Mouse (Mus musculus): Measurements from ENCODE around the gene Ier5l.

Ier5l gene

DNA sequence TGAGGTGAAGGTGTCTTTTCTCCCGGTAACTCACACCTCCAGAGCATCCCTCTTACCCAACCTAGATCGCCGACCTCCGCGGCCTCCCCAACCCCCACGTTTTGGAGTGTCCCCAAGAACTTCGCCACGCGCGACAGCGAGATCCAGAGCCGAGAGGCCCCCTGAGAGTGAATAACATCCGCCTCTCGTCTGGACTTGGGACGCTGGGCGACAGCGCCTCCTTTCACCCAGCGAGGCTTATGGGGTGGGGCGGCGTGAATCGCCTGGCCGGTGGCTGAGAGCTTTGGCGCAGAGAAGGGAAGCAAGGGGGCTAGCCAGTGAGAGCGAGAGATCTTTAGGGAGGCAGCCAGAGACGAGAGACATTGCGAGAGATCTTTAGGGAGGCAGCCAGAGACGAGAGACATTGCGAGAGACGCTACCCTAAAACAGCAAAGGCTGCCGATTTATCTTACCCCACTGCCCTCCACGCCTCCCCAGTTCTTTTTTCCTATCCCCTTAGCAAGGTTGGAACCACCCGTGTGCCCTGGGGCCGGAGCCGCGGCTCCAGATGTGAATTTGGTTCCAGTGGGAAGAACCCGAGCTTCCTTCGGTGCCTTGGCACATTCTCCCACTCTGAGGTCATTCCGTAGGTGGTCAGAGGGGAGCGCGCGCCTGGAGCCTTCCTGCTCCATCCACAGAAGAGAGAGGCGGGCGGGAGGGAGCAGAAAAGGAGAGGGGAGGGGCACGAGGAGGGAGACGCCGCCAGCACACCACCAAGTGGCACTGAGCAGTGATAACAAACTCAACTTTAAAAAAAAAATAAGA lies 3.7 kb downstream of the Ier5l start:
- peak in 1 of 2 experiments; percentile 73 for DNase-seq (ENCODE audit: low spot score in 2 of 2)

DNA sequence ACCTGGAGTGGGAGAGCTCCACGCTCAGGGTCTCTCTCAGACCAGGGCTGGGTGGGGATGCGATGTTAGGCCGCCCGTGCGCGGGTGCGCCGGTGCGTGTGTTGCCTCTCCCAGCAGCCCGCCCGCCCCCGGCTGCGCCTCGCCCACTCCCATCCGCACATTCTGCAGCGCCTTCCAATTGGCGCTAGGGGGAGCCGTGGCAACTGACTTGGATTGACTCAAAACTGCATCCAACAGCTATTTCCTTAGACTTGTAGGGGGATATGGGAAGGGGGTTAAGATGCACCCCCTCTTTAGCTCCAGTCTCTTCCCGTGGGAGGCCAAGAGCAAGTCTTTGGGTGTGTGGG lies 4.2 kb downstream of the Ier5l start:
- peak; percentile 38 to 80 for DNase-seq (ENCODE audit: low spot score in 2 of 2)

DNA sequence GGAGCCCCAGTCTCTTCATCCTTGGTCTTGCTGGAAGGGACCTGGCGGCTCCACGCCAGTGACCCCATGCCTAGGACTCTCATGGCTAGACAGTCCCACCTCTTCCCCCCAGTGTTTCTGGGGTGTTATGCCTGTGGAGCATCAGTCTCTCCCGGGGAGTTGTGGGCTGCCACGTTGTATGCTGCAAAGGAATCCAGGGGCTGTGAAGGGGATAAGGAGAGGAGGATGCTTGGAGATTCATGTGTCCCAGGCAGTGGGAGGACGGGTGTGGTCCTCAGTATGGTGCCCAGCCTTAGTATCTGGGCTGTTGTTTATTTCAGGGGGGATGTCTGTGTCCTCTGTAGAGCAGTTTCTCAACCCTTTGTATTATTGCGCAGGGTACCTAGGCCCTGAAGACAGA lies 5.0 kb downstream of the Ier5l start:
- DNase-seq (ENCODE audit: low spot score in 2 of 2) = no peak

DNA sequence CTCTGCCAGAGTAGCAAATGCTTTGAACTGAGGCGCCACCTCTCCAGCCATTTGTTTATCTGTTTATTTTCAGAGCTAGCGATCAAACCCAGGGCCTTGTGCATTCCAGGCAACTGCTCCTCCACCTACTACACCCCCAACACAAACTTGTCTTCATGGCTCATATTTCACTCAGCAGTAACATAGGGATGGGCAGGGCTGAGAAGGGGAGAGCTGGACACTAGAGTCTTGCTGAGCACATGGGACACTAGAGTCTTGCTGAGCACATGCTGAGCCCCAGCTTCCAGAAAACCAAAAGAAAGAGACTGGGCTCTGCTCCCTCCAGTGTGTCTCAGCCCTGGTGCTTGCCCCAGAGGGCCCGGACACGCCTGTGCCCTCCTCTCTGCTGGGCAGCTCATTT lies 7.2 kb downstream of the Ier5l start:
- DNase-seq (ENCODE audit: low spot score in 2 of 2) = no peak

DNA sequence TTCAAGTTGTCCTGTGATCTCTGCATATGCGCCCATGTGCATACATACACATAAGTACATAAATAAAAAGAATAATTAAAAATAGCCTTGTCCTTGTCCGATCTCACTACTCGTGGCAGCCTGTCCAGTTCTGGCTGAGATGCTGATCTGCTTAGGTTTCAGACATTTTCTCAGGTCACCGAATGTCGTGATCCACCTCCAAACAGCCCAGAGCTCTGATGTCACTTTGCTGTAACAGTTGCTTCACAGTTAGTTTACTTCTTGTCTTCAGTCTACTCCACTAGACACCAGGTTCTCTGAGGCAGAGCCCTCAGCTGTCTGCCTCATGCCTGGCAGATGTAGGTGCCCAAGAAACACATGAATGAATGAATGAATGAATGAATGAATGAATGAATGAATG lies 9.6 kb downstream of the Ier5l start:
- no peak for DNase-seq (ENCODE audit: low spot score in 2 of 2)

DNA sequence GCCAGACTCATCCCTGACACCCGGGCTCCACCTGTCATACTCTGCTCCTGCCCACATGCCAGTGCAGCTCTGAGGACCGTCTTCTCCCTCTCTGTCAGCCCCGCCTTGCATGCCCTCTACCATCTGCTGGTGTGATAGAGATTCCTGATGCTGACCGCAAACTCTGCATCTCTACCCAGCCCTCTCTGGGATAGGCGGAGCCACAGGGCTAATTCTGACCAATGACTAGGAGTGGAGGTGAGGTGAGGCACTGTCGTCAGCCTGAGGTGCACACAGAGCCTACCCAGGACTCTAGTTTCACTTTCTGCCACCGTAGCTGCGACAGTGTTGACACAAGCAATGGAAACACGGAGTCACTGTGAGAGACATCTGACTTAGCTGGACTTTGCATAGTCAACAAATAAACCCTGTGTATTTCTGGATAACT lies 10.1 kb downstream of the Ier5l start:
- peak; percentile 70 to 76 for DNase-seq (ENCODE audit: low spot score in 2 of 2)

DNA sequence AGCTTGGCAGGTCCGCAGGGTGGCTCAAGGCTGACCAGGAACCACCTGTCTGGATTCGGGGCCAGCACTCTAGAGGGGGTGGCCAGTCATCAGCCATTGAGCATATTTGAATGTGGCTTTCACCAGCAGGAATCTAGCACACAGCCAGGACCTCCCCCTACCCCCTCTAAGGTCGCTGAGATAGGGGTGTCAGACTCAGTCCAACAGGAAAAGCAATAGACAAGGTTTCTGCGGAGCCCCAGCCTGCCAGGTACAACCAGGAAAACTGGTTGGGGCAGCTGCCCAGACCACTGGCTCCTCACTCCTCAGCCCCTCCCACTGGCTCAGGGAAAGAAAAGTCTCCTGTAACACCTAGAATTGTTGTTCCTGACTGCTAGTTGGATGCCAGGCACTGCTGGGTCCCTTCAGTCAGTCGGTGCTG lies 10.7 kb downstream of the Ier5l start:
- no peak for DNase-seq (ENCODE audit: low spot score in 2 of 2)

DNA sequence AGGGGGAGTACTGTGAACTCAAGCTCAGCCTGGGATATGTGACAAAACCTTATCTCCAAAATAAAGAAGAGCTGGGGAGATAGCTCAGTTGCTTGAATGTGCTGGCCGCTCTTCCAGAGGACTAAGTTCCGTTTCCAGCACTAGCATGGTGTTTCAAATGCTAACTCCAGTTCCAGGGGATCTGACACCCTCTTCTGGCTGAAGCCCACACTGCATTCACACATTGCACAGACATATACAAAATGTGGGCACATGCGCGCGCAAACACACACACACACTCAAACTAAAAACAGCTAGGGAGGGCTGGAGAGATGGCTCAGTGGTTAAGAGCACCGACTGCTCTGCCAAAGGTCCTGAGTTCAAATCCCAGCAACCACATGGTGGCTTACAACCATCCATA lies 14.8 kb downstream of the Ier5l start:
- DNase-seq (ENCODE audit: low spot score in 2 of 2) = no peak

DNA sequence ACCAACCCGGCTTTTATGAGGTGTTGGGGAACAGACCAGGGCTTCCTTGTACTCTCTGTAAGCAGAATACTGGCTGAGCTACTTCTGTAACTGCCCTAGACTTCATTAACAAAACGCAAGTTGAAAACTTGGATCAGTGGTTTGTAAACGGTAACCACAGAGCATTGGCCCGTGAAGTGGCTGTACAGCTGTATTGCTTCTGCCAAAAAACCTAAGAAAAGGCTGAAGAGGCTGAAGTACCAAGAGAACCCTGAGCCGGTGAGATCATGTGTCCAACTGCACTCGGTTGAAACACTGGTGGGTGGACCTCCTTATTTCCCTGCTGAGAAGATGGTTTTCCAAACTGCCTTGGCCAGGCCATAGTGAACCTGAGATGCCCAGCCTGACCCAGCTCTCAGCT lies 15.7 kb downstream of the Ier5l start:
- DNase-seq (ENCODE audit: low spot score in 2 of 2) = no peak

DNA sequence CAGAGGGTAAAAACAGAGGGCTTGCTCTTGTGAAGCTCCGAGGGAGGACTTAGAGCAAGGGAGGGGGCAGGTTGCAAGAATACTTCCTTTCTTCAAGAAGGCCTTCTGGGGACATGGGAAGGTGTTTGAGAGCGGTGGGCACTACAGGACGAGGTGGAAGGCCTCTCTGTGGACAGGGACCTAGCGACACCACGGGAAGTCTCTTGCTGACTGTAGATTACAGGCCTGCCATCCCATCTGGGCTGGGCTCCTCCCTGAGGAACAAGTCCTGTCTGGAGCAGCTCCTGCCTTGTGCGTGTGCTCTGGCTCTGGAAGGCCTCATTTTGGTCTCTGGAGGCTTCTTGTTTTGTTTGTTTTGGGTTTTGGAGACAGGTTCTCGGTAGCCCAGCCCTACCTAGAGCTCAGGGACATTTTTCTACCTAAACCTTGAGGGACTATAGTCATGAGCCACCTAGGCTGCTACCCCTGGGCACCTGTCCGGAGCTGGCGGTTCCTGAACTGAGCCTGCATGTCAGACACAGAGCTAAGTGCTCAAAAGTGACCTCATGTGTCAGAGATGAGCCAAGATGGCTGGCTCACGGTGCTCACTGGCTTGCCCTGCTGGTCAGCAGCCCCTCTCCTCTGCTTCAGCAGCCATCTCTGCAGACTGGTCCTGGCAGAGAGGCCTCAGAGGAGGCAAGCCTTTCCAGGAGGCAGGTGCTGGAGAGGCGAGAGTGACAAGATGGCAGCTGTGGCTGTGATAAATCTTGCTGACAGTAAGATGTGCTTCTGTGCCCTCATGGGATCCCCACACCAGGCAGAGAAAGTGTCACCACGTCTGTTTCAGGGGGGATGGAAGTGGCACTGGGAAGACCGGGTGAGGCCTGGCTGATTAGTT lies 17.7 kb downstream of the Ier5l start:
- DNase-seq (ENCODE audit: low spot score in 2 of 2) = no peak

DNA sequence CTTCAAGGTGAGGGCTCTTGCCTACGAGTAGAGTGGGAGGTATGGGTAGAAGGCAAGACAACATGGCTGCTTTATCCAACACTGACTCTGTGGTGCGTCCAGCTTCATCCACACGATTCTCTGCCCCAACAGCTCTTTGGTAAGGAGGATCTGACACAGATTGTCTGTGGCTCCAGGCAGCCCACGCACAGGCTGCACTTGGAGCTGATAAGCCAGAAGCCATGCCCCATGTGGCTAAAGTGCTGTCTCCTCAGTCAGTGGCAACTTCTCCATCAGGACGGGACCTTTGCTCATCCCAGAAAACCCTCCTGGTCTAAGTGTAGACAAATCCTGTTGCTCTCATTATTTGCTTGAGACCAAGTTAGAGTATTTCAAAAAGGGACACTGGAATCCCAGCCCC lies 19.4 kb downstream of the Ier5l start:
- DNase-seq (ENCODE audit: low spot score in 2 of 2) = no peak

DNA sequence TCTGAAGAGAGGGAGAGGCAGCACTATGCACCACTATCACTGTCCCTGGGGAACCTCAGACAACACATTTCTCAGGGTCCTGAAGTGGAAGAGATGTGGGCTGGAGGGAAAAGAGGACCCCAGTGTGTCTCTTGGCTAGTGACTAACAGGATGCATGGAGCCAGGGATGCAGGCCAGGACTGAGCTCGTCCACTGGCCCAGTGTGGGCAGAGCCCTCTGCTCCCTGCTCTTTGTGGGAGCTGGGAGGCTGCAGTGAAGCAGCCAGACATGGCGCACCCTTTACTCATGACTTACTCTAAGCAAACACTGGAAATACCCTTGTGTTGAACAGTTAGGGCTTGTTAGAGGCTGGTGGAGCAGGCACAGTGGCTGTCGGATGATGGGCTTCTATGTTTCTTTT lies 20.4 kb downstream of the Ier5l start:
- DNase-seq (ENCODE audit: low spot score in 2 of 2) = no peak

DNA sequence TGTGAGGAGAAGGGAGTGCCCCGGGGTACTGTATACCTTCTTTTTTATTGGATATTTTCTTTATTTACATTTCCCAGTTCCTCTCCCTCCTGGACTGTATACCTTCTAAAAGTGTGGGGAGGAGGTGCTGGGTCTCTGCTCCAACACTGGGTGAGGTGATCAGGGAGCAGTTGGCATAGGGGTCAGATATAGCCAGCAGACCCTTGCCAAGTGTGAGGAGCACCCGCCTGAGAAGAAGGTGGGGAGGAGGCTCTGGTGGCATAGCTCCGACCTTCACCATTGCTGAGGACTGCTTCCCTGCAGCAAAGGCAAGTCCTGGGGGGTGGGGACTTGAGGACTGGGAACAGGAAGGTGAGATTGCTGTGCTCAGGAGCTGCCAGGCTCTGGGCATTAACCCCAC lies 22.5 kb downstream of the Ier5l start:
- no peak for DNase-seq (ENCODE audit: low spot score in 2 of 2)

DNA sequence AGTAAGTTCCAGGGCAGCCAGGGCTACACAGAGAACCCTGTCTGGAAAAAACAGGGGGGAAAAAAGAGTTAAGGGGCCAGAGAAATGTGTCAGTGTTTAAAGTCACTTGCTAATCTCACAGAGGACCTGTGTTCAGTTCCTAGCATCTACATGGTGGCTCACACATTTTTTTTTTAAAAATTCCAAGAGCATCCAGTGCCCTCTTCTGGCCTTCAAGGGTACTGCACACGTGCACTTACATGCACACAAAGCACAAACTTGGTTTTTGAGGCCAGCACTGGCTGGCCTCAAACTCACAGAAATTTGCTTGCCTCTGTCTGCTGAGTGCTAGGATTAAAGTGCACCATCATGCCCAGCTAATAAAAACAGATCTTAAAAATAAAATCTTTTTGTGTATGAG lies 23.5 kb downstream of the Ier5l start:
- no peak for DNase-seq (ENCODE audit: low spot score in 2 of 2)

DNA sequence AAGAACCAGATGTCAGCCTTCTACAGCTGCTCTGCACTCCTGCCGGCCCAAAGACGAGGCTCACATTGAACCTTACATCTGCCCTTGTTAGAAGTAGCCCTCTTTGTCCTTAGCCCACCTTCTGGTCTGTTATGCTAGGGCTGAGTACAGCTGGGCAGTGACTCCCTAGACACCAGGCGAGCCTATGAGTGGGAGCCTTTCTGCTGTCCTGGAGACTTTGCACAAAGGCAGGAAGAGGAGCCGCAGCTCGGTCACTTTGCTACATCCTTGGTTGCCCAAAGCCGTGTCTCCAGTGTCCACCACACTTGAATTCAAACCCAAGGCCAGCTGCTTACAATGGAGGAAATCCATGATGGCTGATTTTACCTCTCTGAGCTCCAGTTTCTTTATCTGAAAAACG lies 25.6 kb downstream of the Ier5l start:
- DNase-seq (ENCODE audit: low spot score in 2 of 2) = no peak

DNA sequence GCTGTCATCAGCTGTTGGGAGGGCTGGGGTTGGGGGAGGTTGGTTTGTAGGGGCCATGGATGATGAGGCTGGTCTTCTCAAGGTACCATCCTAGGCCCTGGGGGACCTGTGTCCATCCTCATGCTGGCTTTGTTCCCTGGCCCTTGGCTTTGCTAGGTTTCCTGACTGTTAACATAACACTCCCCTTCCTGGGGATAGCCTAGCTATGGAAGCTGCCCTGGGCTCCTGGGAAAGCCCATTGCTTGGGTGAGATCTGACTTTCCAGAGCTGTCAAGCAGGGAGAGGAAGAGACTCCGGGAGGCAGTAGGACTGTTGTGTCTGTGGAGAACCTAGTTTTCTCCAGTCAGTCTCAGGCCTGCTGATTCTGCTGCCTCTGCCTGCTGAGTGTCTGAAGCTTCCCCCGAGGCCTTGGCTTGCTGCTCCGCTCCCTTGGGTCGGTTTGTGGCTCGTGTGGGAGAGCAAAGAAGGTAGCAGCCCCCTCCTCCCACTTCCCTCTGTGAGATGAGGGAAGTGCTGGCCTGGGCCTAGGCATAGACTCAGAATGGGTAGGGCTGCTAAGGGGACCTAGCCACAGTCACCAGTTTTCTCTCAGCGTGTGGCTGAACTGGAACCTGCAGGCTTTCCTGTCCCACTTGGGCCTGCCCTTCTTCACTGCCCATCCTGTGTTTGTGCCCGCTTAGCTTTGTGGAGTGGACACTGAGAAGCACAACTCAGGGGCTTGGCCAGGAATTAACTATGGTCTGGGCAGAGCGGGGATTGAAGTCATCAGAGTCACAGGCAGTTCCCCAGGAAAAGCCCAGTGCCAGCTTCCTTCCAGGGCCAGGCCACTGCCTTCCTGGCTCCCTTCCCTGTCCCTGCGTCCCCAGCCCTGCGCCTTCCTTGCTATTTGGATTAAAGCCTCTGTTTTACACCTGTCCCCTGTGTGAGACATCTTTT lies 26.9 kb downstream of the Ier5l start:
- peak in 1 of 2 experiments; percentile 60 for DNase-seq (ENCODE audit: low spot score in 2 of 2)

DNA sequence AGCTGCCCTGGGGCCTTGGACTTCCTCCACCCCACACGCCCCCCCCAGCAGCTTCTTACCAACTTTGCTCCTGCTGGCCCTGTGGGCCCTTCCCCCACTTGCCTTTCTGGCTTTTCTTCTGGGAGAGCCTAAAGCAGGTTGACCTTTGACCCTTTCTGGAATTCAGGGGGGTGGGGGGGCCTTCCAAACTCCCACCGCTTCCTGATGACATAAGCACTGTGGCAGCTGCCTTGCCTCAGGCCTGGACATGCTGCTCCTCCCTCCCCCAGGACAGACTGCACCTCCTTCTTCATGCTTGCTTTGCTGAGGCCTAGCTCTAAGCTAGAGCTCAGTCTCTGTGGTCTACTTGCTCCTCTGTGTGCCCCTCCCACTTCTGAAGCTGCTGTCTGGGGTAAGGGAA lies 28.7 kb downstream of the Ier5l start:
- no peak for DNase-seq (ENCODE audit: low spot score in 2 of 2)

DNA sequence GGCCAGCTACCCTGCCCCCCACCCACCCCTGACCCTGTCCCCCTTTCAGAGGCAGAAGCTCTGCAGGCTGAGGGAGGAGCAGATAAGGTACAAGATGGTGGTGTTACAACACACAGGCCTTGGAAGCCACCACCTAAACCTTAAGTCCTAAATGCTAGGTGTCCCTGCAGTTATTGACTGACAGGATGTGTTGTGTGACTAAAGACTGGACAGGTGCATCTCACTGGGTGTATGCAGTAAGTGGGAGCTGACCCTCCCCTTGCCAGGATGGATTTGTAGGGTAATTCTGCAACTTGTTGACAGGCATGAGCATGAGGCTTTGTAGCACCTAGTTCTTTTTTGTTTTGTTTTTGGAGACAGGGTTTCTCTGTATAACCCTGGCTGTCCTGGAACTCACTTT lies 29.6 kb downstream of the Ier5l start:
- no peak for DNase-seq (ENCODE audit: low spot score in 2 of 2)

DNA sequence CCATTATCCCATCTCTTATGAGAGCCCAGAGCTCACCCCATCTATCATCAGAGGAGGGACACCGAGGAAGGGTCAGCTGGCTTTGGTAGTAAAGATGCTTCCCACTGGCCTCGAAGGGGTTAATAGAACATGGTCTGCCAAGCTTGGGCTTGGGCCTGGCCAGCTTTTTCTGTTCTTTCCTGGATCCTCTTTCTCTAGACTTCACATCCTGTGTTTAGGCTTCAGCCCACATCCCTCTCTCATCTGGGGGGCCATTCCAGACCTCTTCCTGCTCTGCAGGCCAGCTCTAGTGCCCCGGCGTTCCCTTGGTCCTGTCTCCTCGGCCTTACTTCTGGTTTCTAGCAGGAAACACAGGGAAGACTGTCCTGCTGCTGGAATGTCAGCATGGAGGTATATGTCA lies 30.0 kb downstream of the Ier5l start:
- no peak for DNase-seq (ENCODE audit: low spot score in 2 of 2)

DNA sequence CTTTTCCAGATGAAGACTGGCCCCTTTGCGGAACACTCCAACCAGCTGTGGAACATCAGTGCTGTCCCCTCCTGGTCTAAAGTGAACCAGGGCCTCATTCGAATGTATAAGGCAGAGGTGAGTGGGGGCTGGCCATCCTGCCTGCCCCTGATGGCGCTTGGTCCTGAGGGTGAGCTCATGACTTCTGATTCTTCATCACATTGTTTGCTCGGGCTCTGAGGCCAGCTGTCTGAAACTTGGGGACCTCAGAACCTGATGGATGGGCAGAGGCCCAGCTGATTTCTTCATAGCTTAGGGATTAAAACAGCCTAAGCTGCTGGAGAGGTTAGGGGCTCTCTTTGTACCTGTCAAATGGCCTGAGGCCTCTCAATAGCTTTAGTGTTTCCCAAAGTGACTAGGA lies 30.7 kb downstream of the Ier5l start:
- no peak for DNase-seq (ENCODE audit: low spot score in 2 of 2)

DNA sequence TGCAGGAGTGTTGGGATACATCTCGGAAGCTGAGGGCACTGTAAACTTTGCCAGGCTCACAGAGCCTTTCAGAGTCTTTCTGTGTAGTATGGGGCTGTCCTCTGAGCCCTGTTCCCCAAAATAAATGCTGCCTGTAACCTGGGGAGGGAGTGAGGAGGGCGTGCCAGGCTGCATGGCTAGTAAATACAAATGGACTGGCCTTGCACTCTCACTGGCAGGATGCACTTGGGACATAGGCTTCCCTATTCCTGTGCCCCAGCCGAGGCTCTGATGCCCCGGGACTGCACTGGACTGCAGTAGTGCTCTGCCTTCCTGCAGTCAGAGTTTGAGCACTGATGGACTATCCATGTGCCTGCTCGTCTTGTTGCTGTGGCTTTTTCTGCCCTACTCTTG lies 31.5 kb downstream of the Ier5l start:
- DNase-seq (ENCODE audit: low spot score in 2 of 2) = peak in 1 of 2 experiments; percentile 60
